Mouse (Mus musculus): Measurements from ENCODE around the gene Plekha6.

- TF ChIP-seq POLR2A (IDR thresholded peaks at IDR 0.05; ENCODE audit: insufficient read length, low read depth) (no peak), MAX (IDR thresholded peaks at IDR 0.05; ENCODE audit: low read depth) (no peak), CEBPB (IDR thresholded peaks at IDR 0.05; ENCODE audit: insufficient read depth, poor library complexity, severe bottlenecking) (no peak), MYOD1 (IDR thresholded peaks at IDR 0.05; ENCODE audit: control insufficient read depth in 1 of 3, insufficient read length in 2 of 3, low read depth in 2 of 3) (no peak), REST (IDR thresholded peaks at IDR 0.05; ENCODE audit: insufficient read depth, insufficient read length) (no peak), USF1 (IDR thresholded peaks at IDR 0.05; ENCODE audit: low read depth) (no peak), TCF12 (IDR thresholded peaks at IDR 0.05; ENCODE audit: insufficient read depth, poor library complexity, severe bottlenecking) (no peak), E2F4 (IDR thresholded peaks at IDR 0.05; ENCODE audit: insufficient read depth) (no peak)
Observed at GRCm38 (mm10) chr1:133225137-133225536, 61.1 kb downstream of the Plekha6 start.

Data from myocyte (in vitro differentiated cells).